Mouse (Mus musculus) retina, adult 2 months (tissue): ENCODE data around the gene Acd.

ENCODE experiments used
- DNase-seq: peaks from one replicate; pipeline ENCODE4 v3.0.0-alpha.2; 2012; ENCODE audit warnings: low read depth, low spot score

Gene Acd

GRCm38 (mm10) chr8:105700966-105701824, at the start of gene Acd, which contains the start of gene Pard6a:
TSS of gene Acd (minus strand) at chr8:105701102.
TSS of gene Pard6a (plus strand) at chr8:105701148.
- DNase-seq = peak; percentile 89

GRCm38 (mm10) chr8:105750606-105751005, 49.7 kb upstream of the Acd start:
- DNase-seq = no peak

GRCm38 (mm10) chr8:105743301-105743700, 42.4 kb upstream of the Acd start:
- DNase-seq = no peak

- no peak for DNase-seq
Observed at GRCm38 (mm10) chr8:105739216-105739615, 38.3 kb upstream of the Acd start.

- DNase-seq = no peak
Observed at GRCm38 (mm10) chr8:105732186-105732585, 31.3 kb upstream of the Acd start.

- DNase-seq = no peak
Observed at GRCm38 (mm10) chr8:105727397-105728124, 26.7 kb upstream of the Acd start.

GRCm38 (mm10) chr8:105725726-105726125, 24.8 kb upstream of the Acd start:
- DNase-seq = no peak

GRCm38 (mm10) chr8:105722861-105723260, 22.0 kb upstream of the Acd start:
- DNase-seq = no peak

GRCm38 (mm10) chr8:105719637-105720036, 18.7 kb upstream of the Acd start:
- no peak for DNase-seq

- no peak for DNase-seq
Observed at GRCm38 (mm10) chr8:105716302-105716945, 15.5 kb upstream of the Acd start.

GRCm38 (mm10) chr8:105715042-105715441, 14.1 kb upstream of the Acd start:
- DNase-seq = no peak

GRCm38 (mm10) chr8:105714139-105714538, 13.2 kb upstream of the Acd start:
- DNase-seq = peak; percentile 76

- no peak for DNase-seq
Observed at GRCm38 (mm10) chr8:105712286-105712685, 11.4 kb upstream of the Acd start.

GRCm38 (mm10) chr8:105709317-105709716, 8.4 kb upstream of the Acd start:
- no peak for DNase-seq

GRCm38 (mm10) chr8:105708675-105709074, 7.8 kb upstream of the Acd start:
- no peak for DNase-seq

GRCm38 (mm10) chr8:105707498-105708403, 6.8 kb upstream of the Acd start, which contains the start of the genes 4933405L10Rik and Enkd1:
TSS of gene 4933405L10Rik (plus strand) at chr8:105707655.
TSS of gene Enkd1 (minus strand) at chr8:105708210.
- peak; percentile 83 for DNase-seq

GRCm38 (mm10) chr8:105706426-105706825, 5.5 kb upstream of the Acd start:
- no peak for DNase-seq

- no peak for DNase-seq
Observed at GRCm38 (mm10) chr8:105704955-105705354, 4.1 kb upstream of the Acd start.

- DNase-seq = no peak
Observed at GRCm38 (mm10) chr8:105704146-105704812, 3.4 kb upstream of the Acd start.

- no peak for DNase-seq
Observed at GRCm38 (mm10) chr8:105702731-105703415, 2.0 kb upstream of the Acd start.
